Mouse (Mus musculus) A20 (cell line): ENCODE results near the gene Hacd2.

Experiments used
- DNase-seq: peaks from one replicate; pipeline ENCODE4 v3.0.0-alpha.2; 2011; ENCODE audit warnings: low read depth, low spot score

Gene Hacd2

GRCm38 (mm10) chr16:35006251-35006650 is 16.0 kb upstream of the Hacd2 start:
- no peak for DNase-seq

- no peak for DNase-seq
Measured at GRCm38 (mm10) chr16:35007361-35007760, 14.9 kb upstream of the Hacd2 start.

GRCm38 (mm10) chr16:35008447-35008846 is 13.8 kb upstream of the Hacd2 start:
- no peak for DNase-seq

GRCm38 (mm10) chr16:35013501-35013900 is 8.7 kb upstream of the Hacd2 start:
- no peak for DNase-seq

- DNase-seq = no peak
Measured at GRCm38 (mm10) chr16:35016491-35016890, 5.7 kb upstream of the Hacd2 start.

GRCm38 (mm10) chr16:35018470-35018974 is 3.7 kb upstream of the Hacd2 start:
- DNase-seq = no peak

- no peak for DNase-seq
Measured at GRCm38 (mm10) chr16:35021903-35022241, 356 bp upstream of the Hacd2 start.

GRCm38 (mm10) chr16:35023138-35023735 is 1.0 kb downstream of the Hacd2 start:
- DNase-seq = peak; percentile 29

GRCm38 (mm10) chr16:35024300-35024699 is 2.1 kb downstream of the Hacd2 start:
- DNase-seq = peak; percentile 60

- DNase-seq = no peak
Measured at GRCm38 (mm10) chr16:35025347-35025746, 3.1 kb downstream of the Hacd2 start.

- no peak for DNase-seq
Measured at GRCm38 (mm10) chr16:35033241-35033640, 11.0 kb downstream of the Hacd2 start.

GRCm38 (mm10) chr16:35033809-35034577 is 11.8 kb downstream of the Hacd2 start:
- peak; percentile 68 for DNase-seq

- no peak for DNase-seq
Measured at GRCm38 (mm10) chr16:35034971-35035370, 12.7 kb downstream of the Hacd2 start.

GRCm38 (mm10) chr16:35036754-35037153 is 14.5 kb downstream of the Hacd2 start:
- no peak for DNase-seq

- DNase-seq = no peak
Measured at GRCm38 (mm10) chr16:35038343-35039057, 16.3 kb downstream of the Hacd2 start.

GRCm38 (mm10) chr16:35040154-35040553 is 17.9 kb downstream of the Hacd2 start:
- DNase-seq = no peak

GRCm38 (mm10) chr16:35041001-35041400 is 18.8 kb downstream of the Hacd2 start:
- no peak for DNase-seq

- DNase-seq = no peak
Measured at GRCm38 (mm10) chr16:35046081-35046775, 24.0 kb downstream of the Hacd2 start.

- DNase-seq = no peak
Measured at GRCm38 (mm10) chr16:35047272-35047969, 25.2 kb downstream of the Hacd2 start.

- DNase-seq = no peak
Measured at GRCm38 (mm10) chr16:35051066-35051465, 28.8 kb downstream of the Hacd2 start.

- no peak for DNase-seq
Measured at GRCm38 (mm10) chr16:35052191-35052590, 30.0 kb downstream of the Hacd2 start.
